ENCODE assay signal across 8 mouse cellular contexts in the genomic region with DNA sequence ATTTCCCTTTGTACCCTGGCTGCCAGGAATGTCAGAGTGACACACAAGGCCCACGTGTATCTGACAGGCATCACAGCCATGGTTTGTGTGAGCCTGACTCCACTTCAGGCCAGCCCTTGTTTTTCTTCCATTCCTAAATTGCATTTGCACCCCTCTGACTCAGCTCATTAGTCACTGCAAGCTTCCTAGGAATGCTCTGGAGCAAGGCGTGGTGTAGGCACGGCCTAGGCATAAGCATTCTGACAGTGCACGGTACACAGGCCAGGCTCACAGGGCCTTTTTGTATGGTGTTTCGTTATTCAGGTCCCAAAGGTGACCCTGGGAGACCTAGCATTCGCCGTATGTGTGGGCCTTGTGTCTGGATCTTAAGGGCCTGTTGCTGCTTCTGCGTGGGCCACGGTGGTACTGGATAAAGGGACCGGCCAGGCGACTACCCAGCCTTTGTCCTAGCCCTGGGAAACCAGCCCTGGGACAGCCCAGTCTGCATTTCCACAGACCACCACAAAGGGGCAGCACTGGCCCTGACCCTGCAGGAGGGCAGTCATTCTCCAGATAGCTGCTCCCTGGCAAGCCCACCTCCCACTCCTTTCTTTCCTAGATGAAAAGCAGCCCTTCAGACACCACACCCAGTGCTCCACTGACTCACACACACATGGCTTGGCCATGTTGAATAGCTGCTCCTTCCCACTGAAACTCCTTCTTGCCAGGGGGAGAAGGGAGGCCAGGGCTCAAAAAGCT. TPM values are rescaled to one million over a fixed set of nuclear protein-coding genes. Genes with fewer than 3 reads are reported as not detected.
DNase-seq lines count a peak whose midpoint lies in the region; ATAC-seq and TF ChIP-seq lines count a peak whose summit lies in the region.

No protein-coding gene starts in this region.

- peaks cover 70% of the 10 kb centered on the region for H3K36me3 ChIP-seq in heart, embryonic 12.5 days
- peaks cover 72% of the 10 kb centered on the region for H3K36me3 ChIP-seq in C2C12 (ENCODE audit: control insufficient read depth, insufficient read depth)
- peaks cover 46% of the 10 kb centered on the region for H3K36me3 ChIP-seq in kidney, embryonic 16.5 days (ENCODE audit: insufficient read depth, low read length)
- H3K36me3 ChIP-seq in midbrain, postnatal 0 days (ENCODE audit: insufficient read depth, low read length), result peaks cover 59% of the 10 kb centered on the region

- H3K79me2 ChIP-seq in C2C12 (ENCODE audit: control insufficient read depth, insufficient read depth), result peaks cover 8% of the 10 kb centered on the region

- H3K27me3 ChIP-seq in heart, embryonic 12.5 days (replicated peaks), result no peaks in the 10 kb centered on the region
- H3K27me3 ChIP-seq in C2C12 (ENCODE audit: control insufficient read depth, insufficient read depth, insufficient read length), result no peaks in the 10 kb centered on the region
- no peaks in the 10 kb centered on the region for H3K27me3 ChIP-seq in kidney, embryonic 16.5 days (ENCODE audit: insufficient read depth, low read length)
- H3K27me3 ChIP-seq in midbrain, postnatal 0 days (ENCODE audit: insufficient read depth, low read length), result no peaks in the 10 kb centered on the region

- H3K9me3 ChIP-seq in heart, embryonic 12.5 days (replicated peaks), result no peaks in the 10 kb centered on the region
- no peaks in the 10 kb centered on the region for H3K9me3 ChIP-seq in kidney, embryonic 16.5 days (ENCODE audit: low read length)
- no peaks in the 10 kb centered on the region for H3K9me3 ChIP-seq in midbrain, postnatal 0 days (ENCODE audit: low read length)

- 0 out of 2 replicates have a peak, but pooled peaks cover 3% of the 10 kb centered on the region for H3K4me1 ChIP-seq in heart, embryonic 12.5 days (replicated peaks)
- no peaks in the 10 kb centered on the region for H3K4me1 ChIP-seq in kidney, embryonic 16.5 days (ENCODE audit: insufficient read depth, low read length)
- no peaks in the 10 kb centered on the region for H3K4me1 ChIP-seq in midbrain, postnatal 0 days (ENCODE audit: insufficient read depth, low read length)

- no peak for ATAC-seq in heart, embryonic 12.5 days (ENCODE audit: insufficient number of reproducible peaks, low FRiP score)
- peak; percentile 50; the same call in 1 of the 2 replicates for ATAC-seq in kidney, embryonic 16.5 days (ENCODE audit: low FRiP score, low TSS enrichment)
- no peak for ATAC-seq in midbrain, postnatal 0 days (ENCODE audit: low FRiP score)

- TF ChIP-seq CTCF in C2C12 (IDR thresholded peaks at IDR 0.05; ENCODE audit: control insufficient read depth, insufficient read depth, insufficient read length), result peak; percentile 97
- TF ChIP-seq CTCF in gastrocnemius, adult 2 months (IDR thresholded peaks at IDR 0.05), result peak; percentile 87
- peak; percentile 69 for TF ChIP-seq CTCF in midbrain, postnatal 0 days (IDR thresholded peaks at IDR 0.05)

- peak overlapping the region; percentile 39 for H3ac ChIP-seq in C2C12 (ENCODE audit: control insufficient read depth, insufficient read length, low read depth)

- no peak overlapping the region for H3K4me2 ChIP-seq in heart, embryonic 12.5 days
- no peak overlapping the region for H3K4me2 ChIP-seq in kidney, embryonic 16.5 days (replicated peaks; ENCODE audit: low read depth, low read length)
- no peak overlapping the region for H3K4me2 ChIP-seq in midbrain, postnatal 0 days (ENCODE audit: low read depth, low read length, poor library complexity, severe bottlenecking)

- H3K4me3 ChIP-seq in heart, embryonic 12.5 days, result no peak overlapping the region
- H3K4me3 ChIP-seq in C2C12 (ENCODE audit: insufficient read depth, poor library complexity, severe bottlenecking), result no peak overlapping the region
- H3K4me3 ChIP-seq in gastrocnemius, adult 2 months, result no peak overlapping the region
- no peak overlapping the region for H3K4me3 ChIP-seq in kidney, embryonic 16.5 days (ENCODE audit: low read length)
- no peak overlapping the region for H3K4me3 ChIP-seq in midbrain, postnatal 0 days (ENCODE audit: low read depth, low read length)

- H3K79me3 ChIP-seq in C2C12 (ENCODE audit: low read depth), result peaks cover 2% of the 10 kb centered on the region

- DNase-seq in heart, adult 11 months, result peak; percentile 97
- peak; percentile 77 for DNase-seq in adrenal gland, postnatal 10 days
- peak; percentile 77 for DNase-seq in gastrocnemius, adult 2 months
- DNase-seq in midbrain, postnatal 0 days (ENCODE audit: low spot score), result no peak
- DNase-seq in urinary bladder, postnatal 14 days (ENCODE audit: low spot score), result peak; percentile 79

- no peak overlapping the region for H3K9ac ChIP-seq in heart, embryonic 12.5 days
- no peak overlapping the region for H3K9ac ChIP-seq in kidney, embryonic 16.5 days (replicated peaks; ENCODE audit: low read length)
- no peak overlapping the region for H3K9ac ChIP-seq in midbrain, postnatal 0 days (replicated peaks; ENCODE audit: low read length, poor library complexity, severe bottlenecking)

- no peak overlapping the region for H3K27ac ChIP-seq in heart, embryonic 12.5 days (ENCODE audit: poor library complexity, severe bottlenecking)
- peak overlapping the region; percentile 63 for H3K27ac ChIP-seq in gastrocnemius, adult 2 months
- H3K27ac ChIP-seq in kidney, embryonic 16.5 days (ENCODE audit: low read length), result no peak overlapping the region
- no peak overlapping the region for H3K27ac ChIP-seq in midbrain, postnatal 0 days (ENCODE audit: low read depth, low read length)

- intact Hi-C loops in gastrocnemius, adult 2 months (cut with DNase I), result loop anchor here (2.0 to 5.0 kb wide), 3 partner anchors 16 to 360 kb away; partner anchors contain the start of gene Cyb5r3

- 73% methylated on average over 11 of the region's 11 CpGs for WGBS in heart, embryonic 12.5 days
- WGBS in kidney, embryonic 16.5 days, result 70% methylated on average over 11 of the region's 11 CpGs
- WGBS in midbrain, postnatal 0 days, result 71% methylated on average over 11 of the region's 11 CpGs

TF ChIP-seq in C2C12, 6 proteins besides CTCF, POLR2A, EP300 and RAD21:
- TF ChIP-seq FOSL1 (IDR thresholded peaks at IDR 0.05; ENCODE audit: insufficient read depth, low read length, poor library complexity, severe bottlenecking), result peak; percentile 97
- peak; percentile 65 for TF ChIP-seq USF1 (IDR thresholded peaks at IDR 0.05; ENCODE audit: low read depth)
- TF ChIP-seq MYOG (IDR thresholded peaks at IDR 0.05; ENCODE audit: control insufficient read depth, extremely low read depth, insufficient read length), result no peak
- peak; percentile 66 for TF ChIP-seq CEBPB (IDR thresholded peaks at IDR 0.05; ENCODE audit: low read depth)
- peak; percentile 100 for TF ChIP-seq MAX (IDR thresholded peaks at IDR 0.05)
- TF ChIP-seq MYOD1 (IDR thresholded peaks at IDR 0.05; ENCODE audit: control insufficient read depth, insufficient read length, low read depth), result peak; percentile 26
TF ChIP-seq in C2C12: peak in this region for 5.

RNA-seq across cellular contexts. Expression of gene Poldip3, which starts 7.9 kb away (rescaled TPM):
- 89.1 and 90.7 TPM in 2 replicates for polyA plus RNA-seq in heart, embryonic 12.5 days (2016; fragmentation: Nextera tagmentation; extraction: Ambion mirVana)
- 108 TPM for polyA plus RNA-seq in C2C12 (2012; fragmentation: generic; extraction: Trizol)
- 10 to 100 TPM; 85.1 to 90.9 TPM for total RNA-seq in adrenal gland, postnatal 10 days (2021)
- total RNA-seq in gastrocnemius, adult 2 months (2021), result 10 to 100 TPM; 16.0 to 16.3 TPM
- 153 and 161 TPM in 2 replicates for polyA plus RNA-seq in kidney, embryonic 16.5 days (2015; fragmentation: Nextera tagmentation; extraction: Ambion mirVana)
- 93.3 and 114 TPM in 2 replicates for total RNA-seq in midbrain, postnatal 0 days (2014; rRNA removed)
- 108 and 110 TPM in 2 replicates for polyA plus RNA-seq in midbrain, postnatal 0 days (2015; fragmentation: Nextera tagmentation; extraction: Ambion mirVana)

RNA-seq across cellular contexts. Expression of gene Cyb5r3, which starts 15.3 kb away (rescaled TPM):
- polyA plus RNA-seq in heart, embryonic 12.5 days (2016; fragmentation: Nextera tagmentation; extraction: Ambion mirVana), result 132 and 136 TPM in 2 replicates
- 402 TPM for polyA plus RNA-seq in C2C12 (2012; fragmentation: generic; extraction: Trizol)
- 100 to 1,000 TPM; 176 to 199 TPM for total RNA-seq in adrenal gland, postnatal 10 days (2021)
- 10 to 100 TPM; 39.2 to 43.1 TPM for total RNA-seq in gastrocnemius, adult 2 months (2021)
- polyA plus RNA-seq in kidney, embryonic 16.5 days (2015; fragmentation: Nextera tagmentation; extraction: Ambion mirVana), result 172 and 202 TPM in 2 replicates
- 76.8 and 86.5 TPM in 2 replicates for total RNA-seq in midbrain, postnatal 0 days (2014; rRNA removed)
- 127 and 146 TPM in 2 replicates for polyA plus RNA-seq in midbrain, postnatal 0 days (2015; fragmentation: Nextera tagmentation; extraction: Ambion mirVana)

RNA-seq across cellular contexts. Expression of gene Rrp7a, which starts 34.5 kb away (rescaled TPM):
- polyA plus RNA-seq in heart, embryonic 12.5 days (2016; fragmentation: Nextera tagmentation; extraction: Ambion mirVana), result 39.3 and 44.8 TPM in 2 replicates
- polyA plus RNA-seq in C2C12 (2012; fragmentation: generic; extraction: Trizol), result 171 TPM
- 10 to 100 TPM; 75.1 to 75.6 TPM for total RNA-seq in adrenal gland, postnatal 10 days (2021)
- 10 to 100 TPM; 34.3 to 41.3 TPM for total RNA-seq in gastrocnemius, adult 2 months (2021)
- polyA plus RNA-seq in kidney, embryonic 16.5 days (2015; fragmentation: Nextera tagmentation; extraction: Ambion mirVana), result 67.5 and 69.3 TPM in 2 replicates
- 171 and 228 TPM in 2 replicates for total RNA-seq in midbrain, postnatal 0 days (2014; rRNA removed)
- polyA plus RNA-seq in midbrain, postnatal 0 days (2015; fragmentation: Nextera tagmentation; extraction: Ambion mirVana), result 92.7 and 95.2 TPM in 2 replicates
